Mouse (Mus musculus) natural killer cell, adult 2 months (primary cell): ENCODE data around the gene Mpg.

Experiments
- DNase-seq, 2 experiments: peaks; one replicate each; pipeline ENCODE4 v3.0.0; 2022; ENCODE audit warnings: low spot score in 2 of 2

Mpg gene

GRCm38 (mm10) chr11:32201922-32202685, 24.2 kb upstream of the Mpg start:
- no peak for DNase-seq

GRCm38 (mm10) chr11:32205058-32205873, 21.0 kb upstream of the Mpg start, which contains the start of gene Snrnp25:
Gene Snrnp25 (plus strand): TSS chr11:32205415.
- DNase-seq: peak; percentile 93 to 94

- no peak for DNase-seq
These were observed 15.7 kb upstream of the Mpg start for GRCm38 (mm10) chr11:32210623-32211022.

- no peak for DNase-seq
These were observed 10.7 kb upstream of the Mpg start for GRCm38 (mm10) chr11:32215372-32216162.

GRCm38 (mm10) chr11:32216851-32217250, 9.5 kb upstream of the Mpg start:
- peak; percentile 55 to 73 for DNase-seq

GRCm38 (mm10) chr11:32218501-32219050, 7.7 kb upstream of the Mpg start:
- no peak for DNase-seq

GRCm38 (mm10) chr11:32219287-32219686, 7.0 kb upstream of the Mpg start:
- DNase-seq: no peak

- DNase-seq: no peak
These were observed 5.6 kb upstream of the Mpg start for GRCm38 (mm10) chr11:32220607-32221224.

- DNase-seq: peak in 1 of 2 experiments; percentile 17
These were observed 4.9 kb upstream of the Mpg start for GRCm38 (mm10) chr11:32221225-32221950.

GRCm38 (mm10) chr11:32221951-32222409, 4.3 kb upstream of the Mpg start, which contains the start of gene Rhbdf1:
Gene Rhbdf1 (minus strand): TSS chr11:32222300.
- DNase-seq: no peak

GRCm38 (mm10) chr11:32222570-32223194, 3.6 kb upstream of the Mpg start:
- peak; percentile 45 to 52 for DNase-seq

- no peak for DNase-seq
These were observed 2.9 kb upstream of the Mpg start for GRCm38 (mm10) chr11:32223297-32223967.

GRCm38 (mm10) chr11:32224468-32225139, 1.7 kb upstream of the Mpg start:
- DNase-seq: no peak

GRCm38 (mm10) chr11:32225222-32226104, 842 bp upstream of the Mpg start:
- DNase-seq: no peak

GRCm38 (mm10) chr11:32227041-32227440, 736 bp downstream of the Mpg start:
- DNase-seq: no peak

GRCm38 (mm10) chr11:32227555-32227954, 1.2 kb downstream of the Mpg start:
- no peak for DNase-seq

GRCm38 (mm10) chr11:32228292-32228845, 2.1 kb downstream of the Mpg start:
- DNase-seq: no peak
